Mouse (Mus musculus) heart, embryonic 11.5 days (tissue): Measurements from ENCODE around the gene Sec14l1. TPM values are rescaled to one million over a fixed set of nuclear protein-coding genes. Genes with fewer than 3 reads are reported as not detected.

Source experiments
- ATAC-seq: fragments of 200-750 bp; cut with Nextera tagmentation; replicated peaks from 2 replicates; pipeline ENCODE4 v1.8.0; 2017; ENCODE audit warnings: moderate library complexity; ENCODE audit not compliant: insufficient number of reproducible peaks, low FRiP score, low TSS enrichment
- H3K27ac ChIP-seq: fragments of 300-500 bp; sonication (generic); 2 replicates; pipeline ENCODE4 v1.5.1; 2014; ENCODE audit warnings: mild to moderate bottlenecking, low read depth, low read length
- H3K27me3 ChIP-seq: fragments of 300-500 bp; sonication (generic); 2 replicates; pipeline ENCODE4 v1.6.1; 2014; ENCODE audit warnings: mild to moderate bottlenecking, low read length, mixed read lengths; ENCODE audit not compliant: control insufficient read depth, insufficient read depth
- H3K36me3 ChIP-seq: fragments of 300-500 bp; sonication (generic); 2 replicates; pipeline ENCODE4 v1.6.1; 2014; ENCODE audit warnings: mild to moderate bottlenecking, low read length, moderate library complexity, mixed read lengths; ENCODE audit not compliant: control insufficient read depth, insufficient read depth
- H3K4me1 ChIP-seq: fragments of 300-500 bp; sonication (generic); 2 replicates; pipeline ENCODE4 v1.6.1; 2014; ENCODE audit warnings: low read length; ENCODE audit not compliant: control insufficient read depth, insufficient read depth
- H3K4me2 ChIP-seq: fragments of 300-500 bp; sonication (generic); 2 replicates; pipeline ENCODE4 v1.6.1; 2014; ENCODE audit warnings: mild to moderate bottlenecking, moderate library complexity
- H3K4me3 ChIP-seq: fragments of 300-500 bp; sonication (generic); 2 replicates; pipeline ENCODE4 v1.5.1; 2014; ENCODE audit warnings: low read depth, low read length
- H3K9ac ChIP-seq: fragments of 300-500 bp; sonication (generic); 2 replicates; pipeline ENCODE4 v1.6.1; 2014; ENCODE audit warnings: mild to moderate bottlenecking, low read depth, low read length, moderate library complexity
- H3K9me3 ChIP-seq: fragments of 300-500 bp; sonication (generic); replicated peaks from 2 replicates; pipeline ENCODE4 v1.6.1; 2016; ENCODE audit warnings: low read length; ENCODE audit not compliant: control insufficient read depth
- WGBS: fragments of 180-500 bp; shearing (Covaris S2); extraction: QIAGEN DNeasy Blood & Tissue Kit; methylation state at CpG from one replicate; pipeline ENCODE4 v1.1.7; 2014; ENCODE audit not compliant: insufficient replicate concordance; 5-methylcytosine and 5-hydroxymethylcytosine counted together
- polyA plus RNA-seq: library from polyadenylated mRNA; unstranded; fragments of >200 nt; fragmentation: Nextera tagmentation; extraction: Ambion mirVana; gene quantifications from 2 replicates; pipeline ENCODE4 v1.2.1, GENCODE M21; 2014

The Sec14l1 gene
- polyA plus RNA-seq, 1 experiment from 2014 or later: 32.6 TPM

DNA sequence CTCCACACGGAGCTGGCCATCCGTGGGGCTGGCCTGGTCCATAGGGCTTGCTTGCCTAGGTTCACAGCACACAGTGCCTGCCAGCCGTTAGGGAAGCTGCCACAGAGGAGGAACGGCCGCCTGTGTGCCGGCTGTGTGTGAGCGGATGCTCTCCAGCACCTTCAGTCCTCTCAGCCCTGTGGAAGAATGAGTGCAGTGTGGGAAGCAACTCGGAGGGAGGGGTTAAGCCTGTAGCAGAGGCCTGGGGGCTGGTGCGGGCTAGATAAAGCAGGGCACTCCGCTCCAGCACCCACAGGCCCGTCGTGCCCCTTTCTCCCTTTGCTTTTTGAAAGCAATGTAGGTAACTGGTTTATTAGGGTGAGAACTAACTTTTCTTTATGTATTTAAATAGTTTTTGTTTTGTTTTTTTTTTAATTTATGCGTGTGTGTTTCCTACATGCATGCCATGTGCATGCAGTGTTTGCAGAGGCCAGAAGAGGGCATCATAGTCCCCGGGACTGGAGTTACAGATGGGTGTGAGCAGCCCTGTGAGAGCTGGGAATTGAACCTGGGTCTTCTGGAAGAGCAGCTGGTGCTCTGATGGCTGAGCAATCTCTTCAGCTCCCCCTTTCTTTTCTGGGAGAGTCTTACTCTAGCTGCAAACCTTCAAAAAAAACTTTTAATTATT, 30.6 kb downstream of the Sec14l1 start:
- WGBS: 81% methylated on average over 14 of the region's 14 CpGs
- no peaks in the 10 kb centered on the region for H3K27me3 ChIP-seq
- ATAC-seq: no peak
- no peak overlapping the region for H3K4me3 ChIP-seq
- H3K36me3 ChIP-seq: peaks cover 49% of the 10 kb centered on the region
- no peaks in the 10 kb centered on the region for H3K9me3 ChIP-seq
- H3K4me2 ChIP-seq: no peak overlapping the region
- H3K9ac ChIP-seq: no peak overlapping the region
- H3K4me1 ChIP-seq: peaks cover 14% of the 10 kb centered on the region
- no peak overlapping the region for H3K27ac ChIP-seq

DNA sequence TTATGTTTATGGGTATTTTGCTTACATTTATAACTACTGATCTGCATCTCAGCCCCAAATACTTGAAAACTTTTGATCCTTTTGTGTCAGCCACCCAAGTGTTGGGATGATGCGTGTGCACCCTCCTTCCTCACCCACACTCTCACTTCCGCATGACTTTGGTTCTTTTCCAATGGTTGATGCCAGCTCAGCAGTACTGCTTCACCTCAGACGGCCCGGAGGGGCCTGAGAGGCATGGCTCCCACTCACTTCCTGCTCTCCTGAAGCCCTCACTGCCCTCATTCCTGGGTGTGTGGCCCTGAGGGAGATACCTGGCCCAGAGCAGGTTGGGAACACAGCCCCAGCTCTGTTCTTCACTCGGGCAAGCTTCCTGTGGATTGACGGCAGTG, 31.1 kb downstream of the Sec14l1 start:
- peaks cover 14% of the 10 kb centered on the region for H3K4me1 ChIP-seq
- no peak overlapping the region for H3K4me3 ChIP-seq
- H3K4me2 ChIP-seq: no peak overlapping the region
- no peaks in the 10 kb centered on the region for H3K9me3 ChIP-seq
- no peaks in the 10 kb centered on the region for H3K27me3 ChIP-seq
- no peak overlapping the region for H3K9ac ChIP-seq
- H3K27ac ChIP-seq: no peak overlapping the region
- no peak for ATAC-seq
- peaks cover 54% of the 10 kb centered on the region for H3K36me3 ChIP-seq
- WGBS: 95% methylated on average over 6 of the region's 6 CpGs

DNA sequence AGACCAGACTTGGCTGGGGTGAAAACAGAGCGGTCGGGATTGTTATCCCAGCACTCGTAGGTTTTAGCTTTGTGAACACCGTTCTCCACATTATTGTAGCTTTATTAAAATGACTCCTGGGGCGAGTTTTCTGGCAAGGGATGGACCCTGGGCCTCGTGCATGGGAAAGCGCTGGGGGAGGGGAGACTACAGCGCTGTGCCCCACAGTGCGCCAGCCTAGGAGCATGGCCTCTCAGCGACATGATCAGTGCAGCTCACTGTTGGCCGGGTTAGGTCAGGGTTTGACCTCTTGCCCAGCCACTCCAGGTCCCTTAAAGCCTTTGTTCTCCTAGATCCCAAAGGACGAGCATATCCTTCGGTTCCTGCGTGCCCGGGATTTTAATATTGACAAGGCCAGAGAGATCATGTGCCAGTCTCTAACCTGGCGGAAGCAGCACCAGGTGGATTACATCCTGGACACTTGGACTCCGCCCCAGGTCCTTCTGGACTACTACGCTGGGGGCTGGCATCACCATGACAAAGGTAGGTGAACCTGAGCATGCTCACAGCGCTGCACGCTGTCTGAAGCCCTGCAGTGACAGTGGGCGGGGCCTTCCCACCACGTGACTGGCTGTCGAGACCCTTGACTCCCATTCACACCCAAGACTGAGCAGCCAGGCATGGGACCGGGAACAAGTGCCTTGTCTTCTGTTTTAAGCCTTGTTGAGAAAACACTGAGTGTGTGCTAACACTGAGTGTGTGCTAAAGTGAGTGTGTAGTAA, 32.0 kb downstream of the Sec14l1 start:
- no peaks in the 10 kb centered on the region for H3K27me3 ChIP-seq
- no peak overlapping the region for H3K4me2 ChIP-seq
- peaks cover 59% of the 10 kb centered on the region for H3K36me3 ChIP-seq
- H3K4me3 ChIP-seq: no peak overlapping the region
- no peak overlapping the region for H3K27ac ChIP-seq
- H3K9me3 ChIP-seq: no peaks in the 10 kb centered on the region
- ATAC-seq: no peak
- peaks cover 8% of the 10 kb centered on the region for H3K4me1 ChIP-seq
- H3K9ac ChIP-seq: no peak overlapping the region
- 70% methylated on average over 24 of the region's 24 CpGs for WGBS

DNA sequence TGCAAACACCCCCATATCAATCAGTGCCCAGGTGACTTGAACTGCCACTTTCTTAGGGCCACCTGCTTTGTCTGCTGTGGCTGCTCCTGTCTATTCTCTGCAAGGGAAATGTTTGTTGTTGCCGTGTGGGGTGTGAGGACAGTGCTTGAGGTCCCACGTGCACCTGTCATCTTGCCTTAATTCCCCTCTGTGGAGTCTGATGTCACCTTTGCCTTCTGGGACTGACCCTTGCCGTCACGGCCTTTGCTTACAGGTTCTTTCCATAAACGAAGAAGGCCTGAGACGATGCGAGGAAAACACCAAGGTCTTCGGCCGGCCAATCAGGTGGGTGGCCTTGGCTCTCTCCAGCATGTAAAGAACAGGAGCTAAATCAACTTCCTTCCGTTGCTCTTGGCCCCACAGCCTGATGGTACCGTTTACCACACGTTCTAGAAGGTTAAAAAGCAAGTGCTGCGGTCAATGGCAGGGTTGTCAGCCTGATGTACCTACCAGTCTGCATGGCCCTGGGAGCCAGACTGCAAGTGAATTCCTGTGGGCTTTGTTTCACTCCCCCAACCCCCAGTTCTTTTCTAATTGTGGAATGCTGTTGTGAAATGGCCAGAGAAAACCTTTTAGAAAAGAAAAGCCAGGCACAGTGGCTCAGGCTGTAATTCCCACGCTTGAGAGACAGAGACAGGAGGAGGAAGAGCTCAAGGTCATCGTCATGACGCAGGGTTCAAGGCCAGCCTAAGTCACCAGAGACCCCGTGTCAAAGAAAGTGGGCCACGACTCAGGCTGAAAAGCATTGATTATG, 34.1 kb downstream of the Sec14l1 start:
- Histone ChIP-seq H3K4me1 (peaks cover 9% of the 10 kb centered on the region), H3K27me3 (no peaks in the 10 kb centered on the region), H3K4me2 (no peak overlapping the region), H3K36me3 (peaks cover 62% of the 10 kb centered on the region), H3K4me3 (no peak overlapping the region), H3K9ac (no peak overlapping the region), H3K9me3 (no peaks in the 10 kb centered on the region), H3K27ac (no peak overlapping the region)
- 85% methylated on average over 18 of the region's 18 CpGs for WGBS
- ATAC-seq: no peak

DNA sequence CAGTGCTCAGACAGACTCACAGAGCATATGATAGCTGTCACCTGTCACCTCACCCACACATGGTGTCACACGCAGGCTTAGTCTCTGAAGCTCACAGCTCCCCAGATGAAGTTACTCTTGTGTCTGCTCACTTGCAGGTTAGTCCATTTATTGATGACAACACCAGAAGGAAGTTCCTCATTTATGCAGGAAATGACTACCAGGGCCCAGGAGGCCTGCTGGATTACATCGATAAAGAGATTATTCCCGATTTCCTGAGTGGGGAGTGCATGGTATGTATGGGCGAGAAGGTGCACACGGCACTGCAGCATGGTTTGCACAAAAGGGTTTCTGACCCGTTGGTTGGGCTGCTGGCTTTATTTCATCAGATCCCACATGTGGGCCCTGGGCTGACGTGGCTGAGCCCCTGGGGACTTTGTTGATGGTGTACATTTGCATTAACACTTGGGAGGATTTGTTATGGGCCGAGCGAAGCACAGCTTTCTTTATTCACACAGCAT, 35.5 kb downstream of the Sec14l1 start:
- no peak overlapping the region for H3K27ac ChIP-seq
- WGBS: 75% methylated on average over 9 of the region's 9 CpGs
- H3K4me3 ChIP-seq: no peak overlapping the region
- H3K4me1 ChIP-seq: peaks cover 16% of the 10 kb centered on the region
- H3K9ac ChIP-seq: no peak overlapping the region
- ATAC-seq: no peak
- H3K4me2 ChIP-seq: no peak overlapping the region
- H3K9me3 ChIP-seq: no peaks in the 10 kb centered on the region
- peaks cover 49% of the 10 kb centered on the region for H3K36me3 ChIP-seq
- H3K27me3 ChIP-seq: 0 out of 2 replicates have a peak, but pooled peaks cover 2% of the 10 kb centered on the region

DNA sequence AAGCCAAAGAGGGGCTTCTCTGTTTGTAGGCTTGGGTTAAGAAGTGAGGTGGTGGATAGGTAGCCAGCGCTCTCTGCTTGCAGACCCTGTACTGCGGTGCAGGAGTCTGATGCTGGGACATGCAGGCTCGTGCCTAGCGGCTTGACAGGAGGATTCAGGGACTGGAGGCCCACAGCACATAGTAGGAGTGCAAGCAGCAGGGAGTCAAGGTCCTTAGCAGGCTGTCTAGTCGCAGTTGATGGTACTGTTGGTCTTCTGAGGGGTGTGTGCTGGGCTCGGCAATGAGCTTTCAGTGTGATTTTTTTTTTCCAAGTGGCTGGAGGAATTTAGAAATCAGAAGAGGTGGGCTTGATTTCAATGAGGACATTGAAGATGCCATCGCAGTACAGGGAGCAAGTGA, 36.5 kb downstream of the Sec14l1 start:
- Histone ChIP-seq H3K9me3 (no peaks in the 10 kb centered on the region), H3K9ac (no peak overlapping the region), H3K27ac (no peak overlapping the region), H3K27me3 (0 out of 2 replicates have a peak, but pooled peaks cover 2% of the 10 kb centered on the region), H3K4me3 (no peak overlapping the region), H3K36me3 (peaks cover 52% of the 10 kb centered on the region), H3K4me1 (peaks cover 21% of the 10 kb centered on the region), H3K4me2 (no peak overlapping the region)
- no peak for ATAC-seq
- 91% methylated on average over 7 of the region's 7 CpGs for WGBS

DNA sequence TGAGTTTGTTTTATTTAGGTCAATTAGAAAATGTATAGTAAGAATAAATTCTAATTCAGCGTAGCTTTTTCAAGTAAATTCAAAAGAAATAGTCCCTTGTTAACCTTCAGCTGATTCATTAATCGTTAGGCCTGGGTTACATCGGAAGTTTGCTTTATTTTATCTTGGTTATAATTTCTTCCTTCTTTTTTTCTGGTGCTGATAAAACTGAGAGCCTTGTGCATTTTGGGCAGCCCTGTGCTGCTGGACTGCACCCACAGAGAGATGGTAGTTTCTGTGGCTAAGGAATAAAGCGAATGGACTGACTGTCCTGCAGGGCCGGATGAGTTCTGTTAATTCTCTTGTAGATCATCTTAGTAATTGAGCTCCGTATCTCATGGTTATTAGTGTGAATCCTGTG, 37.6 kb downstream of the Sec14l1 start:
- no peak for ATAC-seq
- H3K4me2 ChIP-seq: no peak overlapping the region
- no peak overlapping the region for H3K27ac ChIP-seq
- no peak overlapping the region for H3K9ac ChIP-seq
- WGBS: 89% methylated on average over 6 of the region's 6 CpGs
- peaks cover 50% of the 10 kb centered on the region for H3K36me3 ChIP-seq
- H3K27me3 ChIP-seq: 0 out of 2 replicates have a peak, but pooled peaks cover 2% of the 10 kb centered on the region
- H3K4me3 ChIP-seq: no peak overlapping the region
- no peaks in the 10 kb centered on the region for H3K9me3 ChIP-seq
- peaks cover 21% of the 10 kb centered on the region for H3K4me1 ChIP-seq

DNA sequence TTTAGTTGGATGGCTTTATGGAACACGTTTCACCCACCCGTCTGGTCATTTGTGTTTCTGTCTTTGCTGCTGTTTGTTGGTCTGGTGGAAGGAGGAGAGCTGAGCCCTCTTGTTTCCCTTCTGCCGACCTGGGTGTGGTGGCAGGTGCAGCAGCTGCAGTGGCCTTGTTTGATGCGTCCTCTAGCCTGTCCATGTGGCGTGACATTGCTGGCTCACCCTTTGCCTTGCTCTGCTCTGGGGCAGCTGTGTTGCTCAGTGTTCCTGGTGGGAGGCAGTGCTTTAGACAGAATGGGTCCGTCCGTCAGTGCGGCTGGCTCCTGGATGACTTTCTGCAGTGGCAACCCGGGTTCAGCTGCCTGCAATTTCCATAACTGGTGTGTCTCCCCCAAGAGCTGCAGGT, 38.6 kb downstream of the Sec14l1 start:
- Histone ChIP-seq H3K4me3 (no peak overlapping the region), H3K4me2 (no peak overlapping the region), H3K27me3 (0 out of 2 replicates have a peak, but pooled peaks cover 2% of the 10 kb centered on the region), H3K27ac (0 out of 2 replicates have a peak overlapping the region, but pooled peaks have one; percentile 29), H3K9ac (no peak overlapping the region), H3K36me3 (peaks cover 44% of the 10 kb centered on the region), H3K4me1 (peaks cover 21% of the 10 kb centered on the region), H3K9me3 (no peaks in the 10 kb centered on the region)
- ATAC-seq: no peak
- WGBS: 76% methylated on average over 9 of the region's 9 CpGs
